Mouse (Mus musculus) testis, adult 2 months (tissue): ENCODE data around the gene Tmprss5.

Experiments used
- CTCF ChIP-seq: fragments of 200-500 bp; IDR thresholded peaks from 2 replicates; pipeline ENCODE4 v1.5.1; 2012; ENCODE audit warnings: low read depth, mild to moderate bottlenecking, inconsistent platforms, low read length, moderate library complexity; ENCODE audit not compliant: control insufficient read depth, insufficient read depth, insufficient replicate concordance
- POLR2A ChIP-seq: fragments of 200-500 bp; IDR thresholded peaks from 2 replicates; pipeline ENCODE4 v1.6.1; 2012; ENCODE audit warnings: low read depth, mild to moderate bottlenecking, inconsistent platforms, low read length, moderate library complexity; ENCODE audit not compliant: control insufficient read depth

GRCm38 (mm10) chr9:49147031-49147430, 66.0 kb downstream of the Tmprss5 start:
- no peak for TF ChIP-seq POLR2A
- no peak for TF ChIP-seq CTCF
